Mouse (Mus musculus) heart, embryonic 10.5 days (tissue): ENCODE measurements at regions not wholly inside any gene's neighbourhood (a gene's known extent, or its start where the extent isn't known, plus 50 kb on each side); places are given as distances from the start of the nearest gene placed in this dataset.
"Not testable (repeated sequence)": the region's sequence is repeated elsewhere in the genome, so short reads cannot be mapped to it uniquely, and the experiment has no call there.

ENCODE experiments used
- DNase-seq: peaks from one replicate; pipeline ENCODE4 v3.0.0-alpha.2; 2017; ENCODE audit warnings: low spot score
- H3K27ac ChIP-seq: fragments of 300-500 bp; sonication (generic); 2 replicates; pipeline ENCODE4 v1.5.1; 2016; ENCODE audit warnings: mild to moderate bottlenecking
- H3K27me3 ChIP-seq: fragments of 300-500 bp; sonication (generic); 2 replicates; pipeline ENCODE4 v1.6.1; 2016; ENCODE audit warnings: mild to moderate bottlenecking; ENCODE audit not compliant: poor library complexity, insufficient read depth, severe bottlenecking
- H3K36me3 ChIP-seq: fragments of 300-500 bp; sonication (generic); 2 replicates; pipeline ENCODE4 v1.6.1; 2016; ENCODE audit warnings: mild to moderate bottlenecking, moderate library complexity
- H3K4me1 ChIP-seq: fragments of 300-500 bp; sonication (generic); 2 replicates; pipeline ENCODE4 v1.6.1; 2016; ENCODE audit warnings: mild to moderate bottlenecking
- H3K4me3 ChIP-seq: fragments of 300-500 bp; sonication (generic); 2 replicates; pipeline ENCODE4 v1.5.1; 2016; ENCODE audit warnings: mild to moderate bottlenecking, moderate library complexity
- H3K9me3 ChIP-seq: fragments of 300-500 bp; sonication (generic); 2 replicates; pipeline ENCODE4 v1.6.1; 2016; ENCODE audit warnings: mild to moderate bottlenecking, moderate library complexity
- WGBS: fragments of 180-500 bp; shearing (Covaris S2); methylation state at CpG from one replicate; pipeline ENCODE4 v1.1.7; 2016; 5-methylcytosine and 5-hydroxymethylcytosine counted together

GRCm38 (mm10) chr2:114723971-114724666 lies 69.4 kb upstream of the Dph6 start:
- no peak overlapping the region for H3K27ac ChIP-seq
- no peak overlapping the region for H3K4me3 ChIP-seq
- 0 out of 2 replicates have a peak, but pooled peaks cover 3% of the 10 kb centered on the region for H3K4me1 ChIP-seq
- no peaks in the 10 kb centered on the region for H3K36me3 ChIP-seq
- no peak for DNase-seq
- H3K27me3 ChIP-seq = no peaks in the 10 kb centered on the region
- no peaks in the 10 kb centered on the region for H3K9me3 ChIP-seq
- WGBS = 50% methylated on average over 6 of the region's 6 CpGs

- DNase-seq = no peak
- H3K4me1 ChIP-seq = 0 out of 2 replicates have a peak, but pooled peaks cover 3% of the 10 kb centered on the region
- H3K4me3 ChIP-seq = no peak overlapping the region
- 89% methylated on average over 1 of the region's 1 CpGs for WGBS
- no peak overlapping the region for H3K27ac ChIP-seq
- H3K36me3 ChIP-seq = no peaks in the 10 kb centered on the region
- no peaks in the 10 kb centered on the region for H3K27me3 ChIP-seq
- H3K9me3 ChIP-seq = no peaks in the 10 kb centered on the region
Measured at GRCm38 (mm10) chr2:114727197-114727596, 72.4 kb upstream of the Dph6 start.

GRCm38 (mm10) chr2:114734861-114735569 lies 80.3 kb upstream of the Dph6 start:
- H3K36me3 ChIP-seq = no peaks in the 10 kb centered on the region
- no peak overlapping the region for H3K4me3 ChIP-seq
- no peaks in the 10 kb centered on the region for H3K27me3 ChIP-seq
- H3K27ac ChIP-seq = no peak overlapping the region
- DNase-seq = no peak
- no peaks in the 10 kb centered on the region for H3K9me3 ChIP-seq
- no peaks in the 10 kb centered on the region for H3K4me1 ChIP-seq
- 54% methylated on average over 4 of the region's 4 CpGs for WGBS

- no peak overlapping the region for H3K4me3 ChIP-seq
- 54% methylated on average over 11 of the region's 11 CpGs for WGBS
- H3K36me3 ChIP-seq = no peaks in the 10 kb centered on the region
- H3K4me1 ChIP-seq = no peaks in the 10 kb centered on the region
- no peaks in the 10 kb centered on the region for H3K9me3 ChIP-seq
- no peak overlapping the region for H3K27ac ChIP-seq
- no peak for DNase-seq
- H3K27me3 ChIP-seq = no peaks in the 10 kb centered on the region
Measured at GRCm38 (mm10) chr2:114739421-114740212, 84.9 kb upstream of the Dph6 start.

GRCm38 (mm10) chr2:114763276-114763675 lies 108.5 kb upstream of the Dph6 start:
- no peak overlapping the region for H3K4me3 ChIP-seq
- no peak for DNase-seq
- H3K9me3 ChIP-seq = no peaks in the 10 kb centered on the region
- H3K27me3 ChIP-seq = no peaks in the 10 kb centered on the region
- H3K4me1 ChIP-seq = no peaks in the 10 kb centered on the region
- no peaks in the 10 kb centered on the region for H3K36me3 ChIP-seq
- H3K27ac ChIP-seq = no peak overlapping the region
- 80% methylated on average over 4 of the region's 4 CpGs for WGBS

- H3K27me3 ChIP-seq, H3K36me3 ChIP-seq, H3K4me3 ChIP-seq, DNase-seq, H3K9me3 ChIP-seq, H3K27ac ChIP-seq, H3K4me1 ChIP-seq: not testable (repeated sequence)
- WGBS = 82% methylated on average over 6 of the region's 6 CpGs
Measured at GRCm38 (mm10) chr2:114773723-114774122, 119.0 kb upstream of the Dph6 start.

GRCm38 (mm10) chr2:114774278-114774677 lies 119.5 kb upstream of the Dph6 start:
- no peaks in the 10 kb centered on the region for H3K36me3 ChIP-seq
- no peak overlapping the region for H3K27ac ChIP-seq
- DNase-seq = no peak
- H3K27me3 ChIP-seq = no peaks in the 10 kb centered on the region
- no peaks in the 10 kb centered on the region for H3K9me3 ChIP-seq
- no peak overlapping the region for H3K4me3 ChIP-seq
- no peaks in the 10 kb centered on the region for H3K4me1 ChIP-seq
- WGBS = 78% methylated on average over 3 of the region's 3 CpGs

- H3K4me3 ChIP-seq = no peak overlapping the region
- DNase-seq = no peak
- H3K36me3 ChIP-seq = no peaks in the 10 kb centered on the region
- H3K4me1 ChIP-seq = no peaks in the 10 kb centered on the region
- H3K27ac ChIP-seq = no peak overlapping the region
- no peaks in the 10 kb centered on the region for H3K27me3 ChIP-seq
- 40% methylated on average over 2 of the region's 2 CpGs for WGBS
- no peaks in the 10 kb centered on the region for H3K9me3 ChIP-seq
Measured at GRCm38 (mm10) chr2:114775532-114775931, 120.8 kb upstream of the Dph6 start.

GRCm38 (mm10) chr2:114776176-114776575 lies 121.4 kb upstream of the Dph6 start:
- Histone ChIP-seq H3K9me3 (no peaks in the 10 kb centered on the region), H3K4me3 (no peak overlapping the region), H3K4me1 (no peaks in the 10 kb centered on the region), H3K36me3 (no peaks in the 10 kb centered on the region), H3K27ac (no peak overlapping the region), H3K27me3 (no peaks in the 10 kb centered on the region)
- DNase-seq = no peak
- 72% methylated on average over 2 of the region's 2 CpGs for WGBS

- Histone ChIP-seq H3K27ac (peak overlapping the region; percentile 29; the same call in 1 of the 2 replicates), H3K9me3 (no peaks in the 10 kb centered on the region), H3K4me1 (no peaks in the 10 kb centered on the region; the same call in 1 of the 2 replicates), H3K36me3 (no peaks in the 10 kb centered on the region), H3K4me3 (no peak overlapping the region), H3K27me3 (no peaks in the 10 kb centered on the region)
- 61% methylated on average over 6 of the region's 6 CpGs for WGBS
- no peak for DNase-seq
Measured at GRCm38 (mm10) chr2:114782450-114782849, 127.7 kb upstream of the Dph6 start.

- H3K4me1 ChIP-seq = no peaks in the 10 kb centered on the region; the same call in 1 of the 2 replicates
- no peak overlapping the region for H3K4me3 ChIP-seq
- no peaks in the 10 kb centered on the region for H3K36me3 ChIP-seq
- no peak for DNase-seq
- H3K9me3 ChIP-seq = no peaks in the 10 kb centered on the region
- H3K27ac ChIP-seq = peak overlapping the region; percentile 56
- H3K27me3 ChIP-seq = no peaks in the 10 kb centered on the region
Measured at GRCm38 (mm10) chr2:114784191-114784590, 129.4 kb upstream of the Dph6 start.

GRCm38 (mm10) chr2:114788251-114788650 lies 133.5 kb upstream of the Dph6 start:
- Histone ChIP-seq H3K27ac (no peak overlapping the region), H3K36me3 (no peaks in the 10 kb centered on the region), H3K9me3 (no peaks in the 10 kb centered on the region), H3K4me3 (no peak overlapping the region), H3K4me1 (no peaks in the 10 kb centered on the region; the same call in 1 of the 2 replicates), H3K27me3 (no peaks in the 10 kb centered on the region)
- no peak for DNase-seq
- WGBS = 90% methylated on average over 3 of the region's 3 CpGs
